ENCODE assay signal across 15 mouse cellular contexts in the genomic region with DNA sequence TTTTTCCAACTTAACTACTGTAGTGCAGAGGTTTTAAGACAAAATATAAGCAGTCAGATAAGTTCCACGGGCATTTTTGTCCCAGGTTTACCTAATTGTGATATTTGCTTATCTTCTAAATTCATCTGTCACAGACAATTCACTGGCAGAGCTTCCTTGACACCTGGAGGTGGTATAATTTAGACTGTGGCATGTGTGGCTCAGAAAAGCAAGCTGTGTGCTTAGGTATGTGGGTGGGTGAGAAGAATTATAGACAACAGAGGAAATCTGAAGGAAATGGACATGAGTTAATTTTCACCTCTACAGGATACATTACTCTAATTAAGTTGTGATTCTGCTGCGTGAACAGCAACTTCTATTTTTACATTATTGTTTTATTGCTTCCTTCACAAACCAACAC.
A peak's percentile ranks its signal among the peaks of the same experiment; 100 is the strongest.
DNase-seq lines count a peak whose midpoint lies in the region.
"Had no signal": no experiment of that assay in that cellular context is flagged by ENCODE, and none has a peak within 500 bp of the region (broad histone marks: within the 10 kb centered on the region; RNA-seq: fewer than 3 reads in every experiment).

No protein-coding gene starts in this region.

- DNase-seq in cerebellum, adult 9-10 months = peak; percentile 69
- no peak for DNase-seq in cerebellum, adult 11 months
- peak; percentile 1 for DNase-seq in layer of hippocampus, adult 9-10 months (ENCODE audit: low spot score)
- DNase-seq in layer of hippocampus, postnatal 25 days (ENCODE audit: extremely low spot score in 1 of 2, low spot score in 1 of 2) = no peak
- DNase-seq in right cerebral cortex, postnatal 10 days (ENCODE audit: low spot score in 2 of 2) = peak; percentile 23 to 37
- DNase-seq in right cerebral cortex, postnatal 25 days = no peak
- peak; percentile 67 for DNase-seq in telencephalon, adult 2 months (ENCODE audit: low read depth, low spot score)
- no peak for DNase-seq in gastrocnemius, postnatal 4 days (ENCODE audit: low spot score in 2 of 2)
- DNase-seq: adrenal gland, adult 8-10 months; heart, postnatal 4 days; kidney, adult 2 months; kidney, postnatal 10 days; liver; lung, postnatal 4 days; spleen, adult 18-20 months had no signal

Comparison
In these comparisons a context has a peak if more than half of its experiments do, and no peak if none do; other contexts are left out.
1. DNase-seq: peak in cerebellum, adult 9-10 months (single experiment), layer of hippocampus, adult 9-10 months (single experiment), right cerebral cortex, postnatal 10 days (2 of 2) and telencephalon, adult 2 months (single experiment); none in cerebellum, adult 11 months (single experiment), layer of hippocampus, postnatal 25 days (0 of 2), right cerebral cortex, postnatal 25 days (single experiment) and gastrocnemius, postnatal 4 days (0 of 2).